8 mouse cellular contexts compared by ENCODE assay signal in the genomic region with DNA sequence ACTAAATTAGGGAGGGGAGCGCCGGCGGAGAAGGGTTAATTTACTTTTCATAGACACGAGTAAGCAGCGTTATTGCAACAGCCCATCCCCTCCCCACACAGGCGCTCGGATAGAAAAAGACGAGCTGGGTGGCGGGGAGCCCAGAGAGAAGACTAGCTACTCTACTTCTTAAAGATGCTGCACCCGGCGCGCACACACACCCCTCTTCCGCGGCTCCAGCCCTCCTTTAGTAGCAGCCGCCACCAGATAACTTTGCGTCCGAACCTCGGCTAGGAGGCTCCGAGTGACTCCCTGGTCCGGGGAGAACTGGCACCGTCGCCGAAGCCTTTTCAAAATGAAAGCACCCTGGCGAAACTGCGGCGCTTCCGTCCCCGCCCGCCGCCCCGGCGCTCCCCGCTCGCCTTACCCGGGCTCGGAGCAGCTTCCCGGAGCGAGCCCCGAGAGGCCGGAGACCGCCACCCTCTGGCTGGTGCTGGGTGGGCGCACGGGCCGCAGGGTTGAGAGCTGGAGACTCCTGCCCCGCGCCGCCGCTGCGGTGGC. TPM values are rescaled to one million over a fixed set of nuclear protein-coding genes. Genes with fewer than 3 reads are reported as not detected.
A peak's percentile ranks its signal among the peaks of the same experiment; 100 is the strongest.
DNase-seq lines count a peak whose midpoint lies in the region; ATAC-seq and TF ChIP-seq lines count a peak whose summit lies in the region.

No protein-coding gene starts in this region.

- H3K9me3 ChIP-seq in liver, postnatal 0 days (ENCODE audit: low read length), result no peaks in the 10 kb centered on the region
- no peaks in the 10 kb centered on the region for H3K9me3 ChIP-seq in neural tube, embryonic 12.5 days

- no peak for TF ChIP-seq CTCF in kidney, adult 2 months (conservative IDR thresholded peaks at IDR 0.05; ENCODE audit: insufficient read depth, insufficient read length, low read depth, low read length)
- TF ChIP-seq CTCF in liver, postnatal 0 days (IDR thresholded peaks at IDR 0.05; ENCODE audit: low read depth), result no peak; the same call in 1 of the 2 replicates

- no peak for TF ChIP-seq POLR2A in kidney, adult 2 months (IDR thresholded peaks at IDR 0.05; ENCODE audit: low read depth, low read length)

- H3K36me3 ChIP-seq in kidney, adult 2 months (ENCODE audit: control insufficient read depth, insufficient read depth, low read length), result no peaks in the 10 kb centered on the region
- H3K36me3 ChIP-seq in liver, postnatal 0 days (replicated peaks; ENCODE audit: insufficient read depth, low read length), result no peaks in the 10 kb centered on the region
- H3K36me3 ChIP-seq in neural tube, embryonic 12.5 days, result no peaks in the 10 kb centered on the region

- DNase-seq in kidney, adult 2 months, result peak; percentile 29
- DNase-seq in kidney, adult 11 months, result no peak
- peak; percentile 74 to 77 for DNase-seq in adrenal gland, postnatal 36 days
- DNase-seq in gastrocnemius, postnatal 25 days, result peak; percentile 50
- DNase-seq in liver, postnatal 0 days, result peak; percentile 52
- DNase-seq in thymus, postnatal 0 days (ENCODE audit: low spot score), result peak; percentile 37

- H3K4me1 ChIP-seq in kidney, adult 2 months (ENCODE audit: control insufficient read depth, insufficient read depth, low read length), result no peaks in the 10 kb centered on the region
- peaks cover 18% of the 10 kb centered on the region for H3K4me1 ChIP-seq in liver, postnatal 0 days (ENCODE audit: insufficient read depth)
- H3K4me1 ChIP-seq in neural tube, embryonic 12.5 days, result peaks cover 60% of the 10 kb centered on the region

- under 1% methylated on average over 49 of the region's 49 CpGs for WGBS in kidney, adult 2 months
- under 1% methylated on average over 44 of the region's 49 CpGs for WGBS in liver, postnatal 0 days (ENCODE audit: insufficient replicate concordance)
- WGBS in neural tube, embryonic 12.5 days, result under 1% methylated on average over 49 of the region's 49 CpGs

- peak overlapping the region; percentile 90 for H3K4me2 ChIP-seq in liver, postnatal 0 days (ENCODE audit: low read depth, low read length)
- peak overlapping the region; percentile 100 for H3K4me2 ChIP-seq in neural tube, embryonic 12.5 days (replicated peaks)

- TF ChIP-seq EP300 in liver, postnatal 0 days (IDR thresholded peaks at IDR 0.05; ENCODE audit: low read depth), result no peak

- peaks cover 11% of the 10 kb centered on the region for H3K27me3 ChIP-seq in kidney, adult 2 months (replicated peaks; ENCODE audit: control insufficient read depth, insufficient read depth, low read length)
- H3K27me3 ChIP-seq in liver, postnatal 0 days (ENCODE audit: insufficient read depth, low read length), result peaks cover 80% of the 10 kb centered on the region
- H3K27me3 ChIP-seq in neural tube, embryonic 12.5 days (replicated peaks), result peaks cover 69% of the 10 kb centered on the region

- peak; percentile 47 for ATAC-seq in inflammation-experienced regulatory T-cells, adult 6 months
- peak; percentile 27; the same call in 1 of the 2 replicates for ATAC-seq in liver, postnatal 0 days
- ATAC-seq in neural tube, embryonic 12.5 days (ENCODE audit: low FRiP score, low read depth), result peak; percentile 43; the same call in 1 of the 2 replicates

- peak overlapping the region; percentile 46 for H3K27ac ChIP-seq in kidney, adult 2 months (ENCODE audit: insufficient read depth, low read depth, low read length)
- H3K27ac ChIP-seq in liver, postnatal 0 days (ENCODE audit: low read depth), result peak overlapping the region; percentile 22; the same call in 1 of the 2 replicates
- H3K27ac ChIP-seq in neural tube, embryonic 12.5 days, result no peak overlapping the region

- H3K9ac ChIP-seq in liver, postnatal 0 days (replicated peaks), result peak overlapping the region; percentile 55
- H3K9ac ChIP-seq in neural tube, embryonic 12.5 days, result peak overlapping the region; percentile 58

- H3K4me3 ChIP-seq in kidney, adult 2 months (ENCODE audit: insufficient read depth, low read depth, low read length), result peak overlapping the region; percentile 87
- H3K4me3 ChIP-seq in liver, postnatal 0 days (ENCODE audit: low read depth, low read length), result peak overlapping the region; percentile 65
- H3K4me3 ChIP-seq in neural tube, embryonic 12.5 days, result peak overlapping the region; percentile 53

RNA-seq across cellular contexts. Expression of a gene that starts 0.7 kb away (rescaled TPM):
- polyA plus RNA-seq in kidney, adult 2 months (2012; rRNA removed), result 18.2 and 23.2 TPM in 2 replicates
- total RNA-seq in adrenal gland, postnatal 36 days (2021), result 10 to 100 TPM; 35.0 to 44.2 TPM
- total RNA-seq in gastrocnemius, postnatal 25 days (2021), result 10 to 100 TPM; 33.4 to 40.0 TPM
- 1 to 10 TPM; 2.7 to 3.4 (median 2.9) TPM for polyA plus RNA-seq in inflammation-experienced regulatory T-cells, adult 6 months (2017; shearing (Covaris generic))
- polyA plus RNA-seq in liver, postnatal 0 days (2015; fragmentation: Nextera tagmentation; extraction: Ambion mirVana), result 0.27 and 0.38 TPM in 2 replicates
- 2.0 and 2.4 TPM in 2 replicates for polyA plus RNA-seq in neural tube, embryonic 12.5 days (2016; fragmentation: Nextera tagmentation; extraction: Ambion mirVana)
- 0.18 and 0.28 TPM in 2 replicates for polyA plus RNA-seq in thymus, postnatal 0 days (2015; fragmentation: Nextera tagmentation; extraction: Ambion mirVana)
